Mouse (Mus musculus): ENCODE results near the gene Senp6. TPM values are rescaled to one million over a fixed set of nuclear protein-coding genes. Genes with fewer than 3 reads are reported as not detected.

The Senp6 gene
- polyA plus RNA-seq, 1 experiment: 20.9 TPM

GRCm38 (mm10) chr9:80184138-80184537 lies 117.4 kb downstream of the Senp6 start:
- H3K27me3 ChIP-seq (ENCODE audit: control insufficient read depth, insufficient read depth, low read length): no peaks in the 10 kb centered on the region
- no peak overlapping the region for H3K4me3 ChIP-seq (ENCODE audit: control insufficient read depth, low read depth, low read length)
- H3K27ac ChIP-seq (ENCODE audit: control insufficient read depth, insufficient read depth, low read depth, low read length): no peak overlapping the region
- H3K4me1 ChIP-seq (ENCODE audit: control insufficient read depth, insufficient read depth, low read length): peaks cover 2% of the 10 kb centered on the region; the same call in 1 of the 2 replicates
- TF ChIP-seq POLR2A (IDR thresholded peaks at IDR 0.05; ENCODE audit: control insufficient read depth, low read depth, low read length): no peak
- no peak for TF ChIP-seq CTCF (IDR thresholded peaks at IDR 0.05; ENCODE audit: control insufficient read depth, insufficient read depth, insufficient replicate concordance, low read depth, low read length)
- H3K36me3 ChIP-seq (ENCODE audit: control insufficient read depth, insufficient read depth, low read length): no peaks in the 10 kb centered on the region

- no peak overlapping the region for H3K4me3 ChIP-seq (ENCODE audit: control insufficient read depth, low read depth, low read length)
- no peaks in the 10 kb centered on the region for H3K27me3 ChIP-seq (ENCODE audit: control insufficient read depth, insufficient read depth, low read length)
- H3K27ac ChIP-seq (ENCODE audit: control insufficient read depth, insufficient read depth, low read depth, low read length): no peak overlapping the region
- H3K4me1 ChIP-seq (ENCODE audit: control insufficient read depth, insufficient read depth, low read length): peaks cover 2% of the 10 kb centered on the region; the same call in 1 of the 2 replicates
- no peaks in the 10 kb centered on the region for H3K36me3 ChIP-seq (ENCODE audit: control insufficient read depth, insufficient read depth, low read length)
- TF ChIP-seq POLR2A (IDR thresholded peaks at IDR 0.05; ENCODE audit: control insufficient read depth, low read depth, low read length) (no peak), CTCF (IDR thresholded peaks at IDR 0.05; ENCODE audit: control insufficient read depth, insufficient read depth, insufficient replicate concordance, low read depth, low read length) (no peak)
Measured at GRCm38 (mm10) chr9:80185737-80186136, 119.0 kb downstream of the Senp6 start.

GRCm38 (mm10) chr9:80186693-80187092 lies 120.0 kb downstream of the Senp6 start:
- Histone ChIP-seq H3K27me3 (ENCODE audit: control insufficient read depth, insufficient read depth, low read length) (no peaks in the 10 kb centered on the region), H3K4me1 (ENCODE audit: control insufficient read depth, insufficient read depth, low read length) (peaks cover 2% of the 10 kb centered on the region; the same call in 1 of the 2 replicates), H3K4me3 (ENCODE audit: control insufficient read depth, low read depth, low read length) (peak overlapping the region; percentile 65), H3K36me3 (ENCODE audit: control insufficient read depth, insufficient read depth, low read length) (no peaks in the 10 kb centered on the region), H3K27ac (ENCODE audit: control insufficient read depth, insufficient read depth, low read depth, low read length) (no peak overlapping the region)
- TF ChIP-seq POLR2A (IDR thresholded peaks at IDR 0.05; ENCODE audit: control insufficient read depth, low read depth, low read length): no peak
- TF ChIP-seq CTCF (IDR thresholded peaks at IDR 0.05; ENCODE audit: control insufficient read depth, insufficient read depth, insufficient replicate concordance, low read depth, low read length): no peak

- no peak overlapping the region for H3K27ac ChIP-seq (ENCODE audit: control insufficient read depth, insufficient read depth, low read depth, low read length)
- H3K4me3 ChIP-seq (ENCODE audit: control insufficient read depth, low read depth, low read length): no peak overlapping the region
- TF ChIP-seq POLR2A (IDR thresholded peaks at IDR 0.05; ENCODE audit: control insufficient read depth, low read depth, low read length) (no peak), CTCF (IDR thresholded peaks at IDR 0.05; ENCODE audit: control insufficient read depth, insufficient read depth, insufficient replicate concordance, low read depth, low read length) (no peak)
- no peaks in the 10 kb centered on the region for H3K27me3 ChIP-seq (ENCODE audit: control insufficient read depth, insufficient read depth, low read length)
- H3K4me1 ChIP-seq (ENCODE audit: control insufficient read depth, insufficient read depth, low read length): peaks cover 2% of the 10 kb centered on the region; the same call in 1 of the 2 replicates
- H3K36me3 ChIP-seq (ENCODE audit: control insufficient read depth, insufficient read depth, low read length): no peaks in the 10 kb centered on the region
Measured at GRCm38 (mm10) chr9:80188324-80188893, 121.7 kb downstream of the Senp6 start.

- H3K4me1 ChIP-seq (ENCODE audit: control insufficient read depth, insufficient read depth, low read length): peaks cover 2% of the 10 kb centered on the region; the same call in 1 of the 2 replicates
- no peaks in the 10 kb centered on the region for H3K36me3 ChIP-seq (ENCODE audit: control insufficient read depth, insufficient read depth, low read length)
- no peak overlapping the region for H3K27ac ChIP-seq (ENCODE audit: control insufficient read depth, insufficient read depth, low read depth, low read length)
- H3K4me3 ChIP-seq (ENCODE audit: control insufficient read depth, low read depth, low read length): no peak overlapping the region
- H3K27me3 ChIP-seq (ENCODE audit: control insufficient read depth, insufficient read depth, low read length): no peaks in the 10 kb centered on the region
- no peak for TF ChIP-seq CTCF (IDR thresholded peaks at IDR 0.05; ENCODE audit: control insufficient read depth, insufficient read depth, insufficient replicate concordance, low read depth, low read length)
- TF ChIP-seq POLR2A (IDR thresholded peaks at IDR 0.05; ENCODE audit: control insufficient read depth, low read depth, low read length): no peak
Measured at GRCm38 (mm10) chr9:80191240-80191639, 124.5 kb downstream of the Senp6 start.

GRCm38 (mm10) chr9:80192324-80192723 lies 125.6 kb downstream of the Senp6 start:
- H3K4me1 ChIP-seq (ENCODE audit: control insufficient read depth, insufficient read depth, low read length): no peaks in the 10 kb centered on the region; the same call in 1 of the 2 replicates
- H3K36me3 ChIP-seq (ENCODE audit: control insufficient read depth, insufficient read depth, low read length): no peaks in the 10 kb centered on the region
- TF ChIP-seq CTCF (IDR thresholded peaks at IDR 0.05; ENCODE audit: control insufficient read depth, insufficient read depth, insufficient replicate concordance, low read depth, low read length) (no peak), POLR2A (IDR thresholded peaks at IDR 0.05; ENCODE audit: control insufficient read depth, low read depth, low read length) (no peak)
- H3K27ac ChIP-seq (ENCODE audit: control insufficient read depth, insufficient read depth, low read depth, low read length): peak overlapping the region; percentile 20
- H3K4me3 ChIP-seq (ENCODE audit: control insufficient read depth, low read depth, low read length): no peak overlapping the region
- no peaks in the 10 kb centered on the region for H3K27me3 ChIP-seq (ENCODE audit: control insufficient read depth, insufficient read depth, low read length)

- H3K36me3 ChIP-seq (ENCODE audit: control insufficient read depth, insufficient read depth, low read length): no peaks in the 10 kb centered on the region
- no peak overlapping the region for H3K4me3 ChIP-seq (ENCODE audit: control insufficient read depth, low read depth, low read length)
- peak overlapping the region; percentile 73 for H3K27ac ChIP-seq (ENCODE audit: control insufficient read depth, insufficient read depth, low read depth, low read length)
- H3K27me3 ChIP-seq (ENCODE audit: control insufficient read depth, insufficient read depth, low read length): no peaks in the 10 kb centered on the region
- TF ChIP-seq POLR2A (IDR thresholded peaks at IDR 0.05; ENCODE audit: control insufficient read depth, low read depth, low read length) (no peak), CTCF (IDR thresholded peaks at IDR 0.05; ENCODE audit: control insufficient read depth, insufficient read depth, insufficient replicate concordance, low read depth, low read length) (no peak)
- no peaks in the 10 kb centered on the region; the same call in 1 of the 2 replicates for H3K4me1 ChIP-seq (ENCODE audit: control insufficient read depth, insufficient read depth, low read length)
Measured at GRCm38 (mm10) chr9:80194446-80194845, 127.7 kb downstream of the Senp6 start.

Other genes with a start within 250 kb of the Senp6 start
- gene Filip1, start 54.1 kb upstream of the Senp6 start, polyA plus RNA-seq (2012; rRNA removed): 6.8 and 7.8 TPM in 2 replicates
- gene Myo6, start 98.1 kb downstream of the Senp6 start, polyA plus RNA-seq (2012; rRNA removed): 6.3 and 6.7 TPM in 2 replicates

Measured in testis, adult 2 months (tissue).